Mouse (Mus musculus) kidney, postnatal 0 days (tissue): ENCODE data around the gene Arfgap1. TPM values are rescaled to one million over a fixed set of nuclear protein-coding genes. Genes with fewer than 3 reads are reported as not detected.

ENCODE experiments used
- ATAC-seq: fragments of 200-750 bp; cut with Nextera tagmentation; replicated peaks from 2 replicates; pipeline ENCODE4 v1.8.0; 2017; ENCODE audit warnings: low read depth, moderate number of reproducible peaks, moderate TSS enrichment, moderate library complexity; ENCODE audit not compliant: low FRiP score
- DNase-seq: peaks from one replicate; pipeline ENCODE4 v3.0.0-alpha.2; 2016; ENCODE audit warnings: low spot score
- H3K27ac ChIP-seq: fragments of 300-500 bp; sonication (generic); 2 replicates; pipeline ENCODE4 v1.5.1; 2014; ENCODE audit warnings: mild to moderate bottlenecking
- H3K27me3 ChIP-seq: fragments of 300-500 bp; sonication (generic); 2 replicates; pipeline ENCODE4 v1.6.1; 2014; ENCODE audit warnings: low read length, mixed read lengths; ENCODE audit not compliant: insufficient read depth
- H3K36me3 ChIP-seq: fragments of 300-500 bp; sonication (generic); 2 replicates; pipeline ENCODE4 v1.6.1; 2014; ENCODE audit warnings: low read length, mixed read lengths; ENCODE audit not compliant: insufficient read depth
- H3K4me1 ChIP-seq: fragments of 300-500 bp; sonication (generic); replicated peaks from 2 replicates; pipeline ENCODE4 v1.6.1; 2014; ENCODE audit warnings: antibody characterized with exemption, low read length, mixed read lengths; ENCODE audit not compliant: insufficient read depth
- H3K4me2 ChIP-seq: fragments of 300-500 bp; sonication (generic); 2 replicates; pipeline ENCODE4 v1.6.1; 2014; ENCODE audit warnings: mild to moderate bottlenecking, low read length, moderate library complexity, mixed read lengths
- H3K4me3 ChIP-seq: fragments of 300-500 bp; sonication (generic); replicated peaks from 2 replicates; pipeline ENCODE4 v1.5.1; 2014; ENCODE audit warnings: low read depth, low read length
- H3K9ac ChIP-seq: fragments of 300-500 bp; sonication (generic); 2 replicates; pipeline ENCODE4 v1.6.1; 2014; ENCODE audit warnings: low read depth, low read length
- H3K9me3 ChIP-seq: fragments of 300-500 bp; sonication (generic); replicated peaks from 2 replicates; pipeline ENCODE4 v1.6.1; 2016; ENCODE audit warnings: low read length, inconsistent platforms, mixed read lengths
- CTCF ChIP-seq: IDR thresholded peaks from 2 replicates; pipeline ENCODE4 v1.5.1; 2016; ENCODE audit warnings: antibody characterized with exemption, low read depth, mild to moderate bottlenecking, moderate library complexity
- WGBS: fragments of 180-500 bp; shearing (Covaris S2); extraction: QIAGEN DNeasy Blood & Tissue Kit; methylation state at CpG from one replicate; pipeline ENCODE4 v1.1.7; 2014; 5-methylcytosine and 5-hydroxymethylcytosine counted together
- polyA plus RNA-seq: library from polyadenylated mRNA; unstranded; fragments of >200 nt; fragmentation: Nextera tagmentation; extraction: Ambion mirVana; gene quantifications from 2 replicates; pipeline ENCODE4 v1.2.1, GENCODE M21; 2015

Gene Arfgap1
- polyA plus RNA-seq: 55.7 and 65.9 TPM in 2 replicates

GRCm38 (mm10) chr2:180967010-180967763 lies at the start of gene Arfgap1:
Gene Arfgap1, plus strand, starts transcription at chr2:180967225.
- Histone ChIP-seq H3K4me2 (peak within 1 kb of the TSS; percentile 67), H3K36me3 (peaks cover 17% of the 10 kb centered on the region), H3K27me3 (no peaks in the 10 kb centered on the region), H3K9me3 (no peaks in the 10 kb centered on the region), H3K9ac (peak within 1 kb of the TSS; percentile 85), H3K4me1 (peaks cover 16% of the 10 kb centered on the region), H3K27ac (peak within 1 kb of the TSS; percentile 93), H3K4me3 (peak within 1 kb of the TSS; percentile 76)
- no peak; the same call in none of the 2 replicates for TF ChIP-seq CTCF
- DNase-seq (peak; percentile 95), ATAC-seq (peak; percentile 91)
- WGBS: under 1% methylated on average over 57 of the region's 57 CpGs

GRCm38 (mm10) chr2:180919913-180920809 lies 46.9 kb upstream of the Arfgap1 start:
- H3K9me3 ChIP-seq: no peaks in the 10 kb centered on the region
- peak overlapping the region; percentile 82 for H3K27ac ChIP-seq
- WGBS: under 1% methylated on average over 61 of the region's 61 CpGs
- peaks cover 6% of the 10 kb centered on the region for H3K4me1 ChIP-seq
- peak; percentile 39 for DNase-seq
- no peak for TF ChIP-seq CTCF
- H3K36me3 ChIP-seq: peaks cover 25% of the 10 kb centered on the region
- peak overlapping the region; percentile 99 for H3K9ac ChIP-seq
- peak overlapping the region; percentile 62 for H3K4me2 ChIP-seq
- no peaks in the 10 kb centered on the region for H3K27me3 ChIP-seq
- ATAC-seq: peak; percentile 61
- H3K4me3 ChIP-seq: peak overlapping the region; percentile 100

- peak within 1 kb of the TSS; percentile 99 for H3K9ac ChIP-seq
- H3K27ac ChIP-seq: peak within 1 kb of the TSS; percentile 82
- peak; percentile 96 for ATAC-seq
- H3K9me3 ChIP-seq: no peaks in the 10 kb centered on the region
- peak within 1 kb of the TSS; percentile 62 for H3K4me2 ChIP-seq
- H3K4me3 ChIP-seq: peak within 1 kb of the TSS; percentile 100
- TF ChIP-seq CTCF: no peak
- under 1% methylated on average over 56 of the region's 56 CpGs for WGBS
- H3K36me3 ChIP-seq: peaks cover 21% of the 10 kb centered on the region
- peak; percentile 98 for DNase-seq
- H3K4me1 ChIP-seq: peaks cover 6% of the 10 kb centered on the region
- H3K27me3 ChIP-seq: no peaks in the 10 kb centered on the region
These were observed 46.1 kb upstream of the Arfgap1 start, which contains the start of gene Ythdf1 for GRCm38 (mm10) chr2:180920810-180921400. Gene Ythdf1, minus strand, starts transcription at chr2:180920949.

DNA sequence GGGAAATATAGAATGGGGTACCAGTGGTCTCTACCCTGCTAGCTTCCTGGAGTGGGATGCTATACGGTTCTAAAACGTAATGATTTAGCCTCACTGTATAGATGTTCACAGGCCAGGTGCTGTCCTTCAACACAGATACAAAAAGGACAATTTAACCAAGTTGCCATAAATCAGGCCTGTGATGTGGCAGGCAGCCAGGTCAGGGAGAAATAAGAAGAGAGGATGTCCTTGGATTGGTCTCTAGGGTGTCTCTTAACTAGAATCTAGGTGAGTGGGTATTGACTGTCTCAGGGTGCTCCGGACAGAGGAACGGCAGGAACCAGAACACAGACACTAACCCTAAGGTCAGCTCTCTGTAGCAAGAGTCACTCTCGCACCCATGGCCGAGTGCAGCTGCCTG lies 44.3 kb upstream of the Arfgap1 start:
- no peak for DNase-seq
- H3K9me3 ChIP-seq: no peaks in the 10 kb centered on the region
- H3K27ac ChIP-seq: no peak overlapping the region
- no peak overlapping the region for H3K4me3 ChIP-seq
- ATAC-seq: no peak
- H3K27me3 ChIP-seq: no peaks in the 10 kb centered on the region
- H3K4me1 ChIP-seq: peaks cover 6% of the 10 kb centered on the region
- 86% methylated on average over 6 of the region's 6 CpGs for WGBS
- H3K36me3 ChIP-seq: peaks cover 6% of the 10 kb centered on the region; the same call in 1 of the 2 replicates
- no peak overlapping the region for H3K4me2 ChIP-seq
- TF ChIP-seq CTCF: no peak
- no peak overlapping the region for H3K9ac ChIP-seq

DNA sequence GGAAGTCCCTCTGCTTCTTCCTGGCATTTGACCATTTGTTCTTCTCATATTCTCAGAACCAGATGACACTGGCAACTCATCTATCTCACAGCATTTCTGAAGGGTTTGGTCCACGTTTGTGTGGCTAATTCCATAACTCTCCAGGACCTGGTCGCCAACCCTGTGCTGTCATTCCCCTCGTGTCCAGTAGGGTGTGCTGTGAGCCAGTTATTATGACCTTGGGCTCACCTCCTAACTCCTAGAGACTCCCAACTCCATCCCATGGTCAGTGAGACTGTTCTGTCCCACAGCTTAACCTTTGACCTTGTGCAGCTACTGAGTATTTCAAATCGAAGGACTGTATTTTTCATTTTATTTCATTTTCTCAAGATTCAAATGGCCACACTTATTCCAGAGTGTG lies 41.8 kb upstream of the Arfgap1 start:
- ATAC-seq (no peak), DNase-seq (peak; percentile 83)
- Histone ChIP-seq H3K9me3 (no peaks in the 10 kb centered on the region), H3K4me1 (no peaks in the 10 kb centered on the region), H3K27me3 (no peaks in the 10 kb centered on the region), H3K27ac (no peak overlapping the region), H3K4me2 (no peak overlapping the region), H3K36me3 (no peaks in the 10 kb centered on the region), H3K9ac (no peak overlapping the region), H3K4me3 (no peak overlapping the region)
- TF ChIP-seq CTCF: peak; percentile 92
- 4% methylated on average over 4 of the region's 4 CpGs for WGBS

DNA sequence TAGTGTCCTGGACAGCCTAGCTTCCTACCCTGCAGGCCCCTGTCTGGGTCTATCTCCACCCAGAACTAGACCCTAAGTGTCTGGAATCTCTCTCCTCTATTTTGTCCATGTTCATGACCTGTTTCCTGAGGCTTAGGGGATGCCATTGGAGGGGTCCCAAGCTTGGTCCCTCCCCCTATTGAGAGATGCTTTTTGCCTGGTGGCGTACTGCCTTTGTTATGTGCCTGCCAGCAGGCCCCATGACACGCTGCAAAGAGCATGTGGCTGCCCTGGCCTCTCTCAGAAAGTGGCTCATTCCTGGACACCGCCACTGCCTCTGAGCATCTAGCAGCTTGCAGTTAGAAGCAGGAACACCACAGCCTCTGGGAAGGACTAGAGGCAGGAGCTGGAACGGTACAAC lies 38.3 kb upstream of the Arfgap1 start, which contains the start of gene Birc7:
Gene Birc7 (plus strand): TSS at position 301 of the 400 bp plus-strand sequence.
- H3K4me2 ChIP-seq: no peak within 1 kb of the TSS
- ATAC-seq: no peak

More for the DNA sequence above, 38.3 kb upstream of the Arfgap1 start, which contains the start of gene Birc7:
- WGBS: 62% methylated on average over 4 of the region's 4 CpGs
- TF ChIP-seq CTCF: no peak
- H3K9ac ChIP-seq: no peak within 1 kb of the TSS
- DNase-seq: no peak
- H3K9me3 ChIP-seq: no peaks in the 10 kb centered on the region
- no peak within 1 kb of the TSS for H3K27ac ChIP-seq
- H3K4me3 ChIP-seq: no peak within 1 kb of the TSS
- H3K4me1 ChIP-seq: no peaks in the 10 kb centered on the region
- no peaks in the 10 kb centered on the region for H3K27me3 ChIP-seq
- H3K36me3 ChIP-seq: no peaks in the 10 kb centered on the region
